Mouse (Mus musculus): ENCODE results near the gene Icam1.

DNA sequence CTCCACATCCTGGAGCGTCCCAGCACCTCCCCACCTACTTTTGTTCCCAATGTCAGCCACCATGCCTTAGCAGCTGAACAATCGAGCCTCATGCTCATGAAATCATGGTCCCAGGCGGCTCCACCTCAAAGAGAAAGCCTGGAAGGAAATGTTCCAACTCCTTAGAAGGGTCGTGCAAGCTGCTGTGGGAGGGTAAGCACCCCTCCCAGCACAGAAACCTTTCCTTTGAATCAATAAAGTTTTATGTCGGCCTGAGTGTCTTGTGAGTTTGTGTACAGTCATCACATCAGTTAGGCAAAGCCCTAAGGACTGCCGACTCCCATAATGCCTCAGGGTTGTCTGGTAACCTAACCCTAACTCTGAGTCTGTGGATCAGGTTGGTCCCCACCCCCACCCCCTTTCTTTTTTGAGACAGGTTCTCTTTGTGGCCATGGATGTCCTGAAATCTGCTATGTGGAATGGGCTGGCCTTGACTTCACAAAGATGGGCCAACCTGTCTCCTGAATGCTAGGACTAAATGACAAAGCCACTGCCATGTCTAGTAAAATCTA, 12.8 kb downstream of the Icam1 start:
- no peak for TF ChIP-seq CTCF (IDR thresholded peaks at IDR 0.05; ENCODE audit: control insufficient read depth, insufficient read depth, insufficient read length)
- TF ChIP-seq MAX (IDR thresholded peaks at IDR 0.05), result no peak
- TF ChIP-seq USF1 (IDR thresholded peaks at IDR 0.05; ENCODE audit: low read depth), result no peak
- no peak for TF ChIP-seq MYOG (IDR thresholded peaks at IDR 0.05; ENCODE audit: control insufficient read depth, extremely low read depth, insufficient read length)

Data from C2C12 (cell line).